Mouse (Mus musculus) ES-Bruce4 (cell line): ENCODE data around the gene Myo1b.

Experiments
- CTCF ChIP-seq: IDR thresholded peaks from one replicate; pipeline ENCODE4 v1.8.1; 2011; ENCODE audit warnings: low read depth, low read length
- EP300 ChIP-seq: IDR thresholded peaks from 2 replicates; pipeline ENCODE4 v1.6.1; 2011; ENCODE audit warnings: low read depth, low read length; ENCODE audit not compliant: insufficient read depth
- POLR2A ChIP-seq: IDR thresholded peaks from one replicate; pipeline ENCODE4 v1.8.1; 2011; ENCODE audit warnings: low read length; ENCODE audit not compliant: insufficient read depth

DNA sequence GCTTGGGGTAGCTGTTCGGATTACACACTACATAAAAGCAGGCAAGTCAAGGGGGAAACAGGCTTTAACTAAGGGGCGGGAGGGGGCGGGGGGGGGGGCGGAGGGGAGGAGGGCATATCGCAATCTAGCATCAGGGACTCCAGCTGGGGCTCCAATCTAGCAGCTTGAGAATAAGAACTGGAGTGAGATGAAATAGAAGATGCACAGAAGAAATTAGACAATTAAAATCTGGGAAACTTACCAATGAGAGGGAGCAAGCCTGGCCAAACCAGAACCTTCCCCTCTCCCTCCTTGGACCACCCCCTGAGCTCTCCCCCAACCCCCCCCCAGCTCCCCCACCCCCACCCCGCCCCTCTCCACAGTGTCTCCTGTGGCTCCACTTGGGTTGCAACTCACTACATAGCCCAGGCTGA, 18.7 kb downstream of the Myo1b start:
- TF ChIP-seq POLR2A = no peak
- no peak for TF ChIP-seq EP300
- TF ChIP-seq CTCF = no peak
